Mouse (Mus musculus) testis, adult 2 months (tissue): ENCODE measurements around the gene Abca1.

Source experiments
- CTCF ChIP-seq: fragments of 200-500 bp; IDR thresholded peaks from 2 replicates; pipeline ENCODE4 v1.5.1; 2012; ENCODE audit warnings: low read depth, mild to moderate bottlenecking, inconsistent platforms, low read length, moderate library complexity; ENCODE audit not compliant: control insufficient read depth, insufficient read depth, insufficient replicate concordance
- POLR2A ChIP-seq: fragments of 200-500 bp; IDR thresholded peaks from 2 replicates; pipeline ENCODE4 v1.6.1; 2012; ENCODE audit warnings: low read depth, mild to moderate bottlenecking, inconsistent platforms, low read length, moderate library complexity; ENCODE audit not compliant: control insufficient read depth

GRCm38 (mm10) chr4:53170403-53170802 is 10.7 kb upstream of the Abca1 start:
- TF ChIP-seq CTCF = no peak
- TF ChIP-seq POLR2A = no peak
